Mouse (Mus musculus): ENCODE results near the gene Gm16430.
"Not testable (repeated sequence)": the region's sequence is repeated elsewhere in the genome, so short reads cannot be mapped to it uniquely, and the experiment has no call there.

Gene Gm16430

GRCm38 (mm10) chrX:54621911-54622310 lies at the start of gene Gm16430:
Gene Gm16430 (plus strand): TSS chrX:54622211.
- not testable (repeated sequence) for ATAC-seq (ENCODE audit: insufficient number of reproducible peaks, low FRiP score, low TSS enrichment)

All from cerebellum, adult (tissue).